Mouse (Mus musculus) frontal cortex, postnatal 14 days (tissue): ENCODE data around the gene Abcb7.

Source experiments
- DNase-seq, 2 experiments: peaks; one replicate each; pipeline ENCODE4 v3.0.0; 2022; ENCODE audit warnings: low spot score in 2 of 2

The Abcb7 gene

DNA sequence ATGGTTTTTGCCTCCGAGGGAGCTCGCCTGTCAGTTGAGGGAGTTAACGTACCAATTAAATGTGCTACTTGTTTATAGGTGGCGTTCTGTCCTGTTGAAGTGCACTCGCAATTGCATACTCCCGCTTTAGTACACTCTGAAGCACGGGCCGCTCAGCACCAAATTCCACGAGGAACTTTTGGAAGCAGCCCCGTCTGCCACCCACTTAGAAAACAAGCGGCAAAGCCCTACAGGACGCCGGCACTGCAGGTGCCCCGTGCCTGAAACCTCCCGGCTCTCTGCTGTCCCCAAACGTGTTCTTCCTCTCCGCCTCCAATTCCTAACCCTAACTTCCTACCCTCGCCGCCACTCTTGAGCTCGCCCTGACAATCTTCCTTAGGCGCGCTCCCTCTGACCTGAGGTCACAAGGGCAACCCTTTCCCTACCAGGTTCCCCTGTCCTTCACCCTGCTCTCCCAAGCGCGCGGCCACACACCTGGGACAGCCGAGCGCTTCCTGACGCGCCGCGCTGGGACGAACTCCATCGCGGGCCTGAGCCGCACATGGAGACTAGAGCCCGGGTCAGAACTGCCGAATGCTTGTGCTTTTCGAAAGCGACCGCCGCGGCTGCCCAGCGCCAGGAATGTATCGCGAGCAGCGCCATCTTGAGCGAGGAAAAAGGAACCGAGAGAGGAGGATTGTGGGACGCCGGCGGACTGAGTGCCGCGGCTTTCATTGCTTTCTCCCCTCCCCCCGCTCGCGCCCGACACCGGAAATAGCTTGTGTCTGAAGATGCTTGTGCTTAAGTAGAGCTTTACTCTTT is at the start of gene Abcb7:
TSS of gene Abcb7 (minus strand) at position 674 of the 801 bp plus-strand sequence.
- peak; percentile 77 to 78 for DNase-seq

DNA sequence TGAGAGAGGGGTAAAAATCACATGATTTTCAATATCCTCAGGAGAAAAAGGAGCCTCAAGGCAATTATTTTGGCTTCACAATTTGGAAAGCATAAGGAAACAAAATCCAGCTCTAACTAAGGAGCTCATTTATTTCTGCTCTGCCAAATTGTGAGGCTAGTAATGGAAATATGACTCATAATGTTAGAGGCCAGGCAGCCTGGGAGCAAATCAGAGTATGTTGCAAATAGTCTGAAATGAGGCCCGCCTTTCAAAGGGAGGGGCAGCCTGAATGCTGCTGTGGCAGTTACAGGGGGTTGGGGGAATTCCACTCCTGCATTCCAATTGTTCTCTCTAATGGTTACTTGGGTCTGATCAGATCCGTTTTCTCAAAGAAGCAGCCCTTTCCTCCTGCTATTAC is 48.1 kb upstream of the Abcb7 start:
- DNase-seq: no peak

- no peak for DNase-seq
Measured at GRCm38 (mm10) chrX:104452433-104452832, 38.8 kb upstream of the Abcb7 start.

DNA sequence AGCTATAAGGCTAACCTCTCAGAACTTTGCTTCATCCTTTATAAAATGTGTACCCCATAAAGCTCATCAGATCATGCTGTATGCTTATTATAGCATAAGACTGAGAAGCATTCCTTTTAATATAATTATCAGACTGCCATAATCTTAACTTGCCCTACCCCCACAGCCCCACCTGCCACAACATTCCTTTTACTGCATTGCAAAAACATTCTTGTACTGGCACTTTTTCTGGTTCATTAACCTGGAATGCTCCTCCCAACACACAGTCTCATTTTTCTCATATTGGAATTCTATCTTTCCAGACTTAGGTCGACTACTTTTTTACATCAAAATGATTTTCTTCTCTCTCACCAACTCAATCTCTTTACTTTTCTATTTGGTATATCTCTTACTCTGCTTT is 19.8 kb upstream of the Abcb7 start:
- no peak for DNase-seq

- DNase-seq: no peak
Measured at GRCm38 (mm10) chrX:104428108-104428507, 14.5 kb upstream of the Abcb7 start.

DNA sequence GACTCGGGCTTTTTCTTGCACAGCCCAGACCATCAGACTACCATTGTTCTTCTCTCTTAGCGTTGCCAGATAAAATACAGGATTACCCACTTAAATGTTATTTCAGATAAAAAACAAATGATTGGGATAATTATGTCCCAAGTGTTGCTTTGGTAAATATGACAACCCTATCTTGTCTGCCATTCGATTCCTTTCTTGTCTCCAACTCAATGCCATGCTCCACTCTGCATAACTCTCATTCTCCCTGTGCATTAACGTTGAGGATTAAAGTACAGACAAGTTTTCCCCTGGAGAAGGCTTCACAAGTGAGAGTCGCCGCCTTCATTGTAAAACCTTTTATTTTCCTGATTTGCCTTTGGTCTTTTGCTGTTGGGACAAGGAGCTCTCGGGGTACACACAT is 339 bp upstream of the Abcb7 start:
- DNase-seq: no peak

GRCm38 (mm10) chrX:104408137-104408536 is 5.5 kb downstream of the Abcb7 start:
- no peak for DNase-seq

GRCm38 (mm10) chrX:104402463-104402862 is 11.2 kb downstream of the Abcb7 start:
- no peak for DNase-seq

- no peak for DNase-seq
Measured at GRCm38 (mm10) chrX:104401134-104401533, 12.5 kb downstream of the Abcb7 start.

DNA sequence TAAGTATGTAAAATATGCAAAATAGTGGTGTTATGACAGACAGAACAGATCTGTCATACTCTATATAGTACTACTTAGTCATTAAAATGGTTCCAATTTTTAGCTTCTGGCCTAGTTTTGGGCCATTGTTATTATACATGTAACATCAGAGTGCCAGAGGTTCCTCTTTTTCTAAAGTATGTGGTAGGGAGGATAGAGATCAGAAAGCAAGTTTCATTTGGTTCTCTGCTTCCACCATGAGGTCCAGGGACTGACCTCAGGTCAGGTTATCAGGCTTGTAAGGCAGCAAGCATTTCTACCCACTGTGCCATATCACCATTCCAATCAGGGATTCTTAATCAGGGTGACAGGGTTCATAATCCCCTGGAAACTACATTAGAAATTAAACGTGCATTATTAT is 16.1 kb downstream of the Abcb7 start:
- no peak for DNase-seq

DNA sequence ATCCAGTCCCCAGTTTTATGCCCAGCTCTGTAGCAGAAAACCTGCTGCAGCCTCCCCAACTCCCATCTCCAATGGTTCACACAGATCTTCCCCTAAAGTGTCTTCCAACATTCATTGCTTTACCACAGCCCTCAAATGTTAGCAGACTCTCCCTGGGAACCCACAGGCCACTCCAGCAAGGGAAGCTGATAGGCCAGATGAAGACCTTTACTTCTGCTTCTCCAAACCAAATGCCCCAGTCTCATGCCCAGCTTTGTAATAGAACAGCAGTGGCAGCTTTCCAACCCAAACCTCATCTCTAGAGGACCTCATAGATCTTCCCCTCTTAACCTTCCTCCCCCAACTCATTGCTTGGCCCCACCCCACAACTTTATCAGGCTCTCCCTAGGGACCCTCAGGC is 54.0 kb downstream of the Abcb7 start:
- DNase-seq: no peak

GRCm38 (mm10) chrX:104355842-104356241 is 57.8 kb downstream of the Abcb7 start:
- DNase-seq: no peak

GRCm38 (mm10) chrX:104348146-104348545 is 65.5 kb downstream of the Abcb7 start:
- DNase-seq: peak; percentile 3 to 9

DNA sequence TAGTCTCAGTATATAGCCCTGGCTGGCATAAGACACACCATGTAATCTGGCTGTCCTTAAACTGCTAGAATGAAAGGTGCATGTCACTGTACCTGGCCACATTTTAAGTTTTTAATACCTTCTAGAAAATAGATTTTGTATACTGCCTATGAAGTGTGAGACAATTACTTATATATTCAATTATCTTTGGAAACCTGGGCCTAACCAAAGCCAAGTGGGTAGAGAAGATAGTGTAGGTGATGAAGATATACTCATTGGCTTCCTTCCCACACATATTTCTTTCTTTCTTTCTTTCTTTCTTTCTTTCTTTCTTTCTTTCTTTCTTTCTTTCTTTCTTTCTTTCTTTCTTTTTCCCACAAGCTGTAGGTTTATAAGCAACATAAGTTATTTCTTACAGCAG is 121.9 kb downstream of the Abcb7 start:
- DNase-seq: no peak

DNA sequence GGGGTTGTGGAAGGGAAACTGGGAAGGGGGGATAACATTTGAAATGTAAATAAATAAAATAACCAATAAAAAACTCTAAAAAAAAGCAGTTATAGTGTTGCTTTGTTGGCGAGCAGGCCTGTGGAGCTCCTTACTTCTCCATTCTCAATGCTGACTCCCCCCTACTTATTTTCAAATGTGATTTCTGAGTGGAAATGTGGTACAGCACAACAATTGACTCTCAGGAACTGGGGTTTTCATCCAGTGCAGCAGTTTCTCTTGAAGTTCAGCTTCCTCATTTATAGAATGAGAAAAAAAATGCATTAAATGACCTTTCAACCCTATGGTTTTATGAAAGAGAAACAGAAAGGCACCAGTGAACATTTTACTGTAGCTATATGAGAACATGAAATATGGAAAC is 133.8 kb downstream of the Abcb7 start:
- DNase-seq: no peak

DNA sequence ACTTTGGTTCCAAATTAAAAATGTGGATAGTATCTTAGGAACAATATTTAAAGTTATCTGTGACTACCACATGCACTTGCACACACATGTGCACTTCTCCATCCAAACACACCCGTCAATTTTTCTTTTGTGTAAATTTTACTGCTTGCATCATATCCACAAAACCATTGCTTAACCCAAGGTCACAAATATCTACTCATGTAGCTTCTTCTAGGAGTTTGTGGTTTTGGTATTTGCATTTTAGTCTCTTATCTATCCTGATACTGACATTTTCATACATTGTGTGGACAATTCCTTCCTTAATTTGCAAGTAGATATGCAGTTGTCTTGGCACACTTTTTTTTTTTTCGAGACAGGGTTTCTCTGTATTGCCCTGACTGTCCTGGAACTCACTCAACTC is 149.3 kb downstream of the Abcb7 start:
- DNase-seq: no peak

GRCm38 (mm10) chrX:104262468-104262867 is 151.2 kb downstream of the Abcb7 start:
- DNase-seq: no peak

DNA sequence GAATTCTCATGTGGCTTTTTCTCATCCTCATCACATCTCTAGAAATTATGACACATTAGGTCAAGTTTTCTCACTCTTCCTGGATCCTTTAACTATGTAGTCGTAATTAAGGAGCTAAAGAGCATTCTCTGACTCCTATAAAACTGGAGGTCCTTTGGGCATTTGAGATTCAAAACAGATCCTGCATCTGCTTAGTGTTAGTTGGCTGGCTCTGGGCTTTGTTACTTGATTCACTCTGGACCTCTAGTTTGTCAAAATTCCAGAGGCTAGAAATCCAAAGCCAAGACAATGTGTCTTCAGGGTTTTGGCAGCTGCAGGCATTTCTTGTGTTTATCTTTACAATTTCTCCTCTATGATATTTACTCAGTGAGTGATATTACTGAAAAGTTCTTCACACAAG is 157.1 kb downstream of the Abcb7 start:
- no peak for DNase-seq
